Mouse (Mus musculus): ENCODE results near the gene Ndufaf2.

- TF ChIP-seq CTCF (IDR thresholded peaks at IDR 0.05; ENCODE audit: low read depth, low read length), result no peak
- no peak for TF ChIP-seq POLR2AphosphoS5 (IDR thresholded peaks at IDR 0.05; ENCODE audit: insufficient replicate concordance, low read depth, low read length)
- no peak for TF ChIP-seq GATA1 (IDR thresholded peaks at IDR 0.05; ENCODE audit: borderline replicate concordance, low read length)
These were observed 49.7 kb upstream of the Ndufaf2 start for GRCm38 (mm10) chr13:108208090-108208489.
